Mouse (Mus musculus) limb, embryonic 11.5 days (tissue): ENCODE results near the gene Dpp9. TPM values are rescaled to one million over a fixed set of nuclear protein-coding genes. Genes with fewer than 3 reads are reported as not detected.

ENCODE experiments used
- ATAC-seq: fragments of 200-750 bp; cut with Nextera tagmentation; 2 replicates; pipeline ENCODE4 v1.8.0; 2017; ENCODE audit warnings: low read depth; ENCODE audit not compliant: insufficient number of reproducible peaks, low FRiP score, low TSS enrichment
- DNase-seq: peaks from one replicate; pipeline ENCODE4 v3.0.0-alpha.2; 2015; ENCODE audit warnings: low spot score
- H3K27ac ChIP-seq: fragments of 300-500 bp; sonication (generic); replicated peaks from 2 replicates; pipeline ENCODE4 v1.5.1; 2014; ENCODE audit warnings: low read depth, mild to moderate bottlenecking, low read length
- H3K27me3 ChIP-seq: fragments of 300-500 bp; sonication (generic); 2 replicates; pipeline ENCODE4 v1.6.1; 2014; ENCODE audit warnings: mild to moderate bottlenecking, low read length, mixed read lengths; ENCODE audit not compliant: control insufficient read depth, insufficient read depth
- H3K36me3 ChIP-seq: fragments of 300-500 bp; sonication (generic); 2 replicates; pipeline ENCODE4 v1.6.1; 2014; ENCODE audit warnings: mild to moderate bottlenecking, low read length, moderate library complexity, mixed read lengths; ENCODE audit not compliant: control insufficient read depth, insufficient read depth
- H3K4me1 ChIP-seq: fragments of 300-500 bp; sonication (generic); 2 replicates; pipeline ENCODE4 v1.6.1; 2014; ENCODE audit warnings: low read length, mixed read lengths; ENCODE audit not compliant: control insufficient read depth, insufficient read depth
- H3K4me2 ChIP-seq: fragments of 300-500 bp; sonication (generic); 2 replicates; pipeline ENCODE4 v1.6.1; 2014; ENCODE audit warnings: low read depth, mild to moderate bottlenecking, moderate library complexity; ENCODE audit not compliant: severe bottlenecking
- H3K4me3 ChIP-seq: fragments of 300-500 bp; sonication (generic); 2 replicates; pipeline ENCODE4 v1.5.1; 2014; ENCODE audit warnings: low read depth, low read length
- H3K9ac ChIP-seq: fragments of 300-500 bp; sonication (generic); 2 replicates; pipeline ENCODE4 v1.6.1; 2014; ENCODE audit warnings: mild to moderate bottlenecking, low read length
- H3K9me3 ChIP-seq: fragments of 300-500 bp; sonication (generic); 2 replicates; pipeline ENCODE4 v1.6.1; 2016; ENCODE audit warnings: low read length; ENCODE audit not compliant: control insufficient read depth
- WGBS: fragments of 180-500 bp; shearing (Covaris S2); extraction: QIAGEN DNeasy Blood & Tissue Kit; methylation state at CpG from one replicate; pipeline ENCODE4 v1.1.7; 2014; 5-methylcytosine and 5-hydroxymethylcytosine counted together
- polyA plus RNA-seq: library from polyadenylated mRNA; unstranded; fragments of >200 nt; fragmentation: Nextera tagmentation; extraction: Ambion mirVana; gene quantifications from 2 replicates; pipeline ENCODE4 v1.2.1, GENCODE M21; 2014

The Dpp9 gene
- polyA plus RNA-seq = 34.3 and 37.0 TPM in 2 replicates

- DNase-seq (peak; percentile 88), ATAC-seq (peak; percentile 99)
- under 1% methylated on average over 75 of the region's 78 CpGs for WGBS
- Histone ChIP-seq H3K27ac (peak within 1 kb of the TSS; percentile 76), H3K4me3 (peak within 1 kb of the TSS; percentile 76), H3K9ac (peak within 1 kb of the TSS; percentile 81), H3K36me3 (no peaks in the 10 kb centered on the region), H3K4me1 (peaks cover 10% of the 10 kb centered on the region; the same call in 1 of the 2 replicates), H3K9me3 (no peaks in the 10 kb centered on the region), H3K4me2 (peak within 1 kb of the TSS; percentile 78), H3K27me3 (no peaks in the 10 kb centered on the region)
These were observed at the start of gene Dpp9 for GRCm38 (mm10) chr17:56218377-56219191. Gene Dpp9, minus strand, starts transcription at chr17:56218905.

GRCm38 (mm10) chr17:56266271-56266670 is 47.6 kb upstream of the Dpp9 start:
- H3K9ac ChIP-seq = no peak overlapping the region
- no peaks in the 10 kb centered on the region for H3K27me3 ChIP-seq
- no peak overlapping the region for H3K27ac ChIP-seq
- H3K4me2 ChIP-seq = no peak overlapping the region
- H3K36me3 ChIP-seq = peaks cover 5% of the 10 kb centered on the region
- no peaks in the 10 kb centered on the region for H3K9me3 ChIP-seq
- 63% methylated on average over 3 of the region's 3 CpGs for WGBS
- no peak for ATAC-seq
- H3K4me1 ChIP-seq = no peaks in the 10 kb centered on the region
- no peak for DNase-seq
- no peak overlapping the region for H3K4me3 ChIP-seq

- Histone ChIP-seq H3K4me2 (no peak overlapping the region), H3K9me3 (no peaks in the 10 kb centered on the region), H3K27ac (no peak overlapping the region), H3K9ac (no peak overlapping the region), H3K4me3 (no peak overlapping the region), H3K4me1 (no peaks in the 10 kb centered on the region), H3K36me3 (peaks cover 8% of the 10 kb centered on the region), H3K27me3 (no peaks in the 10 kb centered on the region)
- DNase-seq = no peak
- 84% methylated on average over 3 of the region's 3 CpGs for WGBS
- no peak for ATAC-seq
These were observed 47.2 kb upstream of the Dpp9 start for GRCm38 (mm10) chr17:56265869-56266268.

- WGBS = 86% methylated on average over 4 of the region's 4 CpGs
- Histone ChIP-seq H3K36me3 (peaks cover 8% of the 10 kb centered on the region), H3K27me3 (no peaks in the 10 kb centered on the region), H3K9me3 (no peaks in the 10 kb centered on the region), H3K9ac (no peak overlapping the region), H3K4me1 (no peaks in the 10 kb centered on the region), H3K27ac (no peak overlapping the region), H3K4me2 (no peak overlapping the region), H3K4me3 (no peak overlapping the region)
- DNase-seq (no peak), ATAC-seq (no peak)
These were observed 46.3 kb upstream of the Dpp9 start for GRCm38 (mm10) chr17:56265011-56265410.

GRCm38 (mm10) chr17:56264020-56264419 is 45.3 kb upstream of the Dpp9 start:
- WGBS = 26% methylated on average over 8 of the region's 8 CpGs
- Histone ChIP-seq H3K27me3 (no peaks in the 10 kb centered on the region), H3K4me2 (no peak overlapping the region), H3K9me3 (no peaks in the 10 kb centered on the region), H3K27ac (no peak overlapping the region), H3K36me3 (peaks cover 12% of the 10 kb centered on the region), H3K9ac (no peak overlapping the region), H3K4me3 (no peak overlapping the region), H3K4me1 (no peaks in the 10 kb centered on the region)
- DNase-seq = peak; percentile 83
- ATAC-seq = peak; percentile 48; the same call in 1 of the 2 replicates

GRCm38 (mm10) chr17:56262645-56263094 is 44.0 kb upstream of the Dpp9 start:
- ATAC-seq (no peak), DNase-seq (no peak)
- H3K4me3 ChIP-seq = no peak overlapping the region
- WGBS = 88% methylated on average over 3 of the region's 3 CpGs
- H3K9me3 ChIP-seq = no peaks in the 10 kb centered on the region
- H3K27me3 ChIP-seq = no peaks in the 10 kb centered on the region
- no peak overlapping the region for H3K9ac ChIP-seq
- no peak overlapping the region for H3K27ac ChIP-seq
- H3K36me3 ChIP-seq = peaks cover 12% of the 10 kb centered on the region
- H3K4me1 ChIP-seq = 0 out of 2 replicates have a peak, but pooled peaks cover under 1% of the 10 kb centered on the region
- no peak overlapping the region for H3K4me2 ChIP-seq

GRCm38 (mm10) chr17:56261166-56261565 is 42.5 kb upstream of the Dpp9 start:
- no peak overlapping the region for H3K9ac ChIP-seq
- no peaks in the 10 kb centered on the region for H3K9me3 ChIP-seq
- H3K4me1 ChIP-seq = 0 out of 2 replicates have a peak, but pooled peaks cover 3% of the 10 kb centered on the region
- no peak for ATAC-seq
- no peak overlapping the region for H3K27ac ChIP-seq
- DNase-seq = no peak
- no peaks in the 10 kb centered on the region for H3K27me3 ChIP-seq
- H3K4me2 ChIP-seq = no peak overlapping the region
- H3K4me3 ChIP-seq = no peak overlapping the region
- H3K36me3 ChIP-seq = peaks cover 12% of the 10 kb centered on the region
- 87% methylated on average over 3 of the region's 3 CpGs for WGBS

- 92% methylated on average over 10 of the region's 10 CpGs for WGBS
- Histone ChIP-seq H3K27me3 (no peaks in the 10 kb centered on the region), H3K9me3 (no peaks in the 10 kb centered on the region), H3K4me3 (no peak overlapping the region), H3K4me2 (no peak overlapping the region), H3K9ac (no peak overlapping the region), H3K27ac (no peak overlapping the region), H3K4me1 (0 out of 2 replicates have a peak, but pooled peaks cover 3% of the 10 kb centered on the region), H3K36me3 (peaks cover 12% of the 10 kb centered on the region)
- ATAC-seq = no peak
- DNase-seq = no peak
These were observed 40.8 kb upstream of the Dpp9 start for GRCm38 (mm10) chr17:56259301-56260037.
